Mouse (Mus musculus) lung, adult 2 months (tissue): ENCODE data around the gene Rapgef5. TPM values are rescaled to one million over a fixed set of nuclear protein-coding genes. Genes with fewer than 3 reads are reported as not detected.

Experiments used
- DNase-seq: peaks from one replicate; pipeline ENCODE4 v3.0.0; 2022
- H3K4me1 ChIP-seq: fragments of 200-500 bp; 2 replicates; pipeline ENCODE4 v1.6.1; 2011; ENCODE audit warnings: low read length; ENCODE audit not compliant: control insufficient read depth, insufficient read depth
- H3K4me3 ChIP-seq: fragments of 200-500 bp; replicated peaks from 2 replicates; pipeline ENCODE3; 2011; ENCODE audit warnings: low read depth, mild to moderate bottlenecking, control low read depth, low read length; ENCODE audit errors: extremely low read depth
- CTCF ChIP-seq: fragments of 200-500 bp; IDR thresholded peaks from 2 replicates; pipeline ENCODE4 v1.5.1; 2011; ENCODE audit warnings: mild to moderate bottlenecking, low read length, control low read depth; ENCODE audit not compliant: insufficient read depth
- POLR2A ChIP-seq: fragments of 200-500 bp; IDR thresholded peaks from 2 replicates; pipeline ENCODE4 v1.6.1; 2011; ENCODE audit warnings: low read depth, mild to moderate bottlenecking, control low read depth, low read length, borderline replicate concordance; ENCODE audit errors: extremely low read depth
- WGBS: fragments of 180-500 bp; shearing (Covaris S2); methylation state at CpG from one replicate; pipeline ENCODE4 v1.1.7; 2018; 5-methylcytosine and 5-hydroxymethylcytosine counted together
- polyA plus RNA-seq: library from polyadenylated mRNA; depleted of rRNA; stranded (reverse); fragments of >200 nt; gene quantifications from 2 replicates; pipeline ENCODE4 v1.2.3, GENCODE M21; 2012

The Rapgef5 gene
- polyA plus RNA-seq, 1 experiment, result 56.6 TPM

DNA sequence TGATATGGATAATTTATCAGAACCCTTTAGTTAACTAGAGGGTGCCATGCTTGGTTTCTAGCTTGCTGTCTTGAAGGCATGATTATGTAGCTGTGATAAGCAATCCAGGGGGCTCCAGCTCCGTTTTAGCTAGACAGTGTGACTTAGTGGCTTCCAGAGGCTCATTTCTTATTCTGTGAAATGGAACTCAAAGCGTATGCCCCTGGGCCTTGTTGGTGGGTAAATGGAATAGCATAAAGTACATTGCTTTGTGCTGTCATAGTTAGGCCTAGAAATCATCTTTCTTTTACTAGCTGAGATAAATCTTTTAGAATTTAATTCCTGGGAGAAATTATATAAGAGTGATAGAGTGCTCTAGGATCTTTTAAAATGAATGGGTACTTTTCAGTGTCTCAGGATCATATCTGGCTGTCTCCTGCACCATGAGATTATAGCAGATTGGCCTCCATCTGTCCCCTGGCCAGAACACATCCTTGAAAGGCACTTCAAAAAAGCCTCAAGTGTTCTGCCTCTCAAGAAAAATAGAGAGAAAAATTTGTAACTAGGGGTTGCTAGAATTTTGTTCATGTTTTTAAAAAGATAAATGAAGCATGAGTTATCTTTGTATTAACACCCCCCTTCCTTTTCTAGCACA lies 120.0 kb downstream of the Rapgef5 start:
- 78% methylated on average over 2 of the region's 2 CpGs for WGBS
- no peak for TF ChIP-seq POLR2A
- no peak for TF ChIP-seq CTCF
- Histone ChIP-seq H3K4me3 (no peak overlapping the region), H3K4me1 (peaks cover 24% of the 10 kb centered on the region)
- DNase-seq, result no peak

DNA sequence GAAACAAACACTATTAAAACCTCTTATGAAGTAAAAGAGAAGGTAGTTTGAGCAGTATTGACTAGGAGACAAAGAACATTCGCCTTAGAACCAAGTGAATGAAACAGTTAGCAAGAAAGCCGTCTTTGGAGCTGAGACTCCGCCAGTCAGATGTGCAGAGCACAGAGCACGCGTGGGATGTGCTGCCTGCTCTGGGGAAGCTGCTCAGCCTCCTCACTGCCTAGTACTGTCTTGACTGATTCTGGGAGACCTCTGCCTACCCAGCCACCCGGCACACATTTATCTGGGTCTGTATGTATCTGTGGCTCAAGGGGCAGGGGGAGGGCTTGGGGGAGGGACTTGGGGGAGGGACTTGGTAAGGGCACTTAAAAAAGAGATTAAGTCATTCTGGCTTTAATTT lies 120.7 kb downstream of the Rapgef5 start:
- TF ChIP-seq CTCF (no peak), POLR2A (no peak)
- Histone ChIP-seq H3K4me3 (no peak overlapping the region), H3K4me1 (peaks cover 22% of the 10 kb centered on the region)
- no peak for DNase-seq
- WGBS, result 59% methylated on average over 6 of the region's 6 CpGs

GRCm38 (mm10) chr12:117638833-117639232 lies 122.6 kb downstream of the Rapgef5 start:
- DNase-seq, result no peak
- Histone ChIP-seq H3K4me1 (peaks cover 16% of the 10 kb centered on the region), H3K4me3 (no peak overlapping the region)
- WGBS, result 83% methylated on average over 2 of the region's 2 CpGs
- TF ChIP-seq POLR2A (no peak), CTCF (no peak)

- TF ChIP-seq CTCF (no peak), POLR2A (no peak)
- no peak for DNase-seq
- 63% methylated on average over 6 of the region's 6 CpGs for WGBS
Measured at GRCm38 (mm10) chr12:117639356-117640121, 123.3 kb downstream of the Rapgef5 start.

GRCm38 (mm10) chr12:117642512-117642911 lies 126.2 kb downstream of the Rapgef5 start:
- H3K4me3 ChIP-seq, result no peak overlapping the region
- TF ChIP-seq CTCF, result no peak
- no peak for TF ChIP-seq POLR2A
- DNase-seq, result no peak
- WGBS, result 37% methylated on average over 2 of the region's 2 CpGs
- H3K4me1 ChIP-seq, result peaks cover 14% of the 10 kb centered on the region

More at GRCm38 (mm10) chr12:117639356-117640121, 123.3 kb downstream of the Rapgef5 start:
- H3K4me1 ChIP-seq, result peaks cover 16% of the 10 kb centered on the region
- H3K4me3 ChIP-seq, result no peak overlapping the region

DNA sequence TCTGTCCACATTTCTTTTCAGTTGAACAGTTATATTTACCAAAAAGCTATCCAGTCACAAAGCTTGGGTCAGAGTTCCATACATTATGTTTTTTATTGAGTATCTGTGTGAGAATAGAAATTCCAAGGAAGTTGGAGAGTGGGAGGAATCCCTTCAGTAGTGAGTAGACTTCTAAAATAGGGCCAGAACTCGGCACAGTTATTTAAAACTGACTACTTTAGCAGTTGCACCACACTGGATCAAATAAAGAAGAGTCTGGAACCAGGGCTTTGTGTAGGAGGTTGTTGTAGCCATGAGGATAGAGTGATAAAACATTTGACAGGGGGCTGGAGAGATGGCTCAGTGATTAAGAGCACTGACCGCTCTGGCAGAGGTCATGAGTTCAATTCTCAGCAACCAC lies 129.5 kb downstream of the Rapgef5 start:
- Histone ChIP-seq H3K4me3 (no peak overlapping the region), H3K4me1 (no peaks in the 10 kb centered on the region; the same call in 1 of the 2 replicates)
- DNase-seq, result no peak
- WGBS, result 88% methylated on average over 2 of the region's 2 CpGs
- no peak for TF ChIP-seq CTCF

- H3K4me3 ChIP-seq, result no peak overlapping the region
- DNase-seq, result no peak
- 69% methylated on average over 8 of the region's 8 CpGs for WGBS
- TF ChIP-seq POLR2A (no peak), CTCF (0 out of 2 replicates have a peak, but pooled peaks have one; percentile 9)
- H3K4me1 ChIP-seq, result peaks cover 4% of the 10 kb centered on the region; the same call in 1 of the 2 replicates
Measured at GRCm38 (mm10) chr12:117653920-117654472, 137.7 kb downstream of the Rapgef5 start.

DNA sequence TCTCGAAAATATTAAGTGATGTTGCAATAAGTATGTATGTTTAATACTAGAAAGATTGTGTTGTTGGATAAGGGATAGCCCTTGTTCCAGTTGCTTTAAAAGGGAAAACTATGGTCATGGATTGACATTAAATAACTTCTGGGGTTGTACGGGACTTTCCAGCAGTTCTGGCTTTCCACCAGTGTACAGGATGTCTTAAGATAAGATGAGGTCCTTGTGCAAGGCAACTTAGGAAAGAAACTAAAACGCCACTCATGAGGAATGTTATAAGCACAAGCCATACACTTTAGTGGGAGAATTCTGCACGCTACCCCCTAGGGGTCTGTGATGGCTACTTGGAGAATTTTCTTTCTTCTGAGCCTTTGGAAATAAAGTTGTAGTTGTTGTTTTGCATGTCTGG lies 140.7 kb downstream of the Rapgef5 start:
- DNase-seq, result no peak
- Histone ChIP-seq H3K4me3 (no peak overlapping the region), H3K4me1 (peaks cover 7% of the 10 kb centered on the region; the same call in 1 of the 2 replicates)
- 29% methylated on average over 4 of the region's 4 CpGs for WGBS
- no peak for TF ChIP-seq POLR2A
- TF ChIP-seq CTCF, result no peak

GRCm38 (mm10) chr12:117657766-117658165 lies 141.5 kb downstream of the Rapgef5 start:
- peaks cover 13% of the 10 kb centered on the region for H3K4me1 ChIP-seq
- 0 out of 2 replicates have a peak, but pooled peaks have one; percentile 13 for TF ChIP-seq POLR2A
- TF ChIP-seq CTCF, result no peak
- peak overlapping the region; percentile 80 for H3K4me3 ChIP-seq
- WGBS, result 37% methylated on average over 5 of the region's 5 CpGs
- no peak for DNase-seq
